Mouse (Mus musculus) yolk sac, embryonic 10.5 days (tissue): ENCODE results near the gene Scnn1b.

Source experiments
- DNase-seq: peaks from one replicate; pipeline ENCODE4 v3.0.0-alpha.2; 2017; ENCODE audit warnings: low spot score

Scnn1b gene

GRCm38 (mm10) chr7:121966169-121966568 is 101.3 kb downstream of the Scnn1b start:
- DNase-seq: no peak
